Mouse (Mus musculus): ENCODE results near the gene Atp6v1g3. TPM values are rescaled to one million over a fixed set of nuclear protein-coding genes. Genes with fewer than 3 reads are reported as not detected.

The Atp6v1g3 gene
- total and polyA plus RNA-seq, 3 experiments, result not detected

DNA sequence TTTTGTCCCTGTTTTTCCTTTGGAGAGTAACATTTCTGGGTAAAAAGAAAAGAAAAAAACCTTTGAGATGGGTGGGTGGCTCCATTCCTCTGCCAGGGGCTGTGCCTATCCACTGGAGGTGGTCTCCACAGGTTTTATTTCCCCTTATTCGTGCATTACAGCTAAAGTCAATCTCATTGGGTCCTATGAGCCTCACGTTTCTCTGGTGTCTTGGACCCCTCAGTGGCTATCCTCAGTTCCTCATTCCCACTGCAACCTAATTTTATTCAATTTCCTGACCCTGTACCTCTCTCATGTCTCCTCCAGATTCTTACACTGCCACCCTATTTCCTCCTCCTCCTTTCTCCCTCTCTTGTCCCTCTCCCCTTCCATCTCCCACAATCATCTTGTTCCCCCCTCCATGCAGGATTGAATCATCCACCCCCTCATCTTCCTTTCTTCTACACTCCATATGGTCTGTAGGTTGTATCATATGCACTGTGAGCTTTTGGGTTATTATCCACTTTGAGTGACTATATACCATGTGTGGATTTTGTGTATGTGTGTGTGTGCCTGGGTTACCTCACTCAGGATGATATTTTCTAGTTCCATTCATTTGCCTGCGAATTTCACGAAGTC is 17.3 kb upstream of the Atp6v1g3 start:
- no peaks in the 10 kb centered on the region for H3K36me3 ChIP-seq (ENCODE audit: control insufficient read depth, insufficient read depth, low read length)
- 88% methylated on average over 4 of the region's 4 CpGs for WGBS
- intact Hi-C loops (cut with DNase I), result no loop called here

DNA sequence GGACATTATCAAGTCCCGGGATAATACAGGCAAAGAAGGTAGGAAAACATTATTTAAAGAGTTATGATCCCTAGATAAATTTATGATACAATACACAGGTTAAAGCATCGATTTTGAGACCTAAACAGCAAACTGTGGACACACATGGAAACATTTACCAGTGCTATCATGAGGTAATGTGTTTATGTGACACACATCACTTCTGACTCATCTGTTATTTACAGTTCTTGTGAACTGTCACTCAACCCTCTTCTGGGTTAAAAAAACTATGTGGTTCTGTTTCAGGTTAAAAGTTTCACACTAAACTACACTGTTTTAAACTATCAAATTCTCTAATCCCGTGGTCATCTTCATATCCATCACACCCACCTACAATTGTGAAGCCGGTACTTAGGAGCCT is 14.8 kb upstream of the Atp6v1g3 start:
- Histone ChIP-seq H3K36me3 (ENCODE audit: control insufficient read depth, insufficient read depth, low read length) (no peaks in the 10 kb centered on the region), H3K27me3 (ENCODE audit: control insufficient read depth, insufficient read depth, low read length) (no peaks in the 10 kb centered on the region), H3K27ac (no peak overlapping the region), H3K79me2 (replicated peaks; ENCODE audit: control insufficient read depth, insufficient read depth, low read length) (no peaks in the 10 kb centered on the region), H3K4me3 (no peak overlapping the region), H3K9ac (ENCODE audit: low read depth, low read length) (no peak overlapping the region), H3K4me1 (ENCODE audit: control insufficient read depth, insufficient read depth, low read length) (no peaks in the 10 kb centered on the region)
- intact Hi-C loops (cut with DNase I), result no loop called here
- 65% methylated on average over 4 of the region's 4 CpGs for WGBS
- no peak for DNase-seq
- TF ChIP-seq CTCF (IDR thresholded peaks at IDR 0.05) (no peak), EP300 (IDR thresholded peaks at IDR 0.05; ENCODE audit: insufficient read depth, low read depth, low read length) (no peak), POLR2A (IDR thresholded peaks at IDR 0.05; ENCODE audit: insufficient read depth, low read depth, low read length) (no peak)

More for the DNA sequence above, 17.3 kb upstream of the Atp6v1g3 start:
- Histone ChIP-seq H3K4me1 (ENCODE audit: control insufficient read depth, insufficient read depth, low read length) (no peaks in the 10 kb centered on the region), H3K4me3 (no peak overlapping the region), H3K27ac (no peak overlapping the region), H3K27me3 (ENCODE audit: control insufficient read depth, insufficient read depth, low read length) (no peaks in the 10 kb centered on the region), H3K79me2 (replicated peaks; ENCODE audit: control insufficient read depth, insufficient read depth, low read length) (no peaks in the 10 kb centered on the region), H3K9ac (ENCODE audit: low read depth, low read length) (no peak overlapping the region)
- DNase-seq, result no peak
- TF ChIP-seq CTCF (IDR thresholded peaks at IDR 0.05), result no peak
- no peak for TF ChIP-seq EP300 (IDR thresholded peaks at IDR 0.05; ENCODE audit: insufficient read depth, low read depth, low read length)
- TF ChIP-seq POLR2A (IDR thresholded peaks at IDR 0.05; ENCODE audit: insufficient read depth, low read depth, low read length), result no peak

DNA sequence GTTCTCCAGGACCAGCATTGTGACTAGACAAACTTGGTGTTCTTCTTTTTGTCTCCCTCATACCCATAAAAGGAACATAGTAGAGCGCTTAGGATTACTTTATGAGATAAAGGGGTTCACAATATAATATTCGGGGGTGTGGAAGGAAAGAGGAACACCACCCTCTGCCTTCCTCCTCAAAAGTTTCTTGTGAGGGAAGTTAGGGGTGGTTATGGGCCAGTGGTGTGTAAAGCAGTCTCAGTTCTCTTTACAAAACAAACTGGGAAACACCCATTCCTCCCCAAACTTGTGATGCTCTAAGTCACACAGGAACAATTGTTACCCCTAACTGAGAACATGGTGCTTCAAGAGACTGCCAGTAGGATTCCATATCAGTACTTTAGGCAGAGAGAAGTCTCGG is 12.0 kb upstream of the Atp6v1g3 start:
- WGBS, result 69% methylated on average over 3 of the region's 3 CpGs
- H3K4me3 ChIP-seq, result no peak overlapping the region
- DNase-seq, result no peak
- H3K4me1 ChIP-seq (ENCODE audit: control insufficient read depth, insufficient read depth, low read length), result no peaks in the 10 kb centered on the region
- H3K27ac ChIP-seq, result no peak overlapping the region
- H3K9ac ChIP-seq (ENCODE audit: low read depth, low read length), result no peak overlapping the region
- H3K27me3 ChIP-seq (ENCODE audit: control insufficient read depth, insufficient read depth, low read length), result no peaks in the 10 kb centered on the region
- intact Hi-C loops (cut with DNase I), result no loop called here
- H3K36me3 ChIP-seq (ENCODE audit: control insufficient read depth, insufficient read depth, low read length), result no peaks in the 10 kb centered on the region
- TF ChIP-seq CTCF (IDR thresholded peaks at IDR 0.05), result no peak
- TF ChIP-seq POLR2A (IDR thresholded peaks at IDR 0.05; ENCODE audit: insufficient read depth, low read depth, low read length), result no peak
- TF ChIP-seq EP300 (IDR thresholded peaks at IDR 0.05; ENCODE audit: insufficient read depth, low read depth, low read length), result no peak
- H3K79me2 ChIP-seq (replicated peaks; ENCODE audit: control insufficient read depth, insufficient read depth, low read length), result no peaks in the 10 kb centered on the region

- no peak overlapping the region for H3K4me3 ChIP-seq
- DNase-seq, result no peak
- TF ChIP-seq POLR2A (IDR thresholded peaks at IDR 0.05; ENCODE audit: insufficient read depth, low read depth, low read length), result no peak
- TF ChIP-seq CTCF (IDR thresholded peaks at IDR 0.05), result no peak
- TF ChIP-seq EP300 (IDR thresholded peaks at IDR 0.05; ENCODE audit: insufficient read depth, low read depth, low read length), result no peak
- H3K4me1 ChIP-seq (ENCODE audit: control insufficient read depth, insufficient read depth, low read length), result no peaks in the 10 kb centered on the region
- H3K27me3 ChIP-seq (ENCODE audit: control insufficient read depth, insufficient read depth, low read length), result no peaks in the 10 kb centered on the region
- H3K36me3 ChIP-seq (ENCODE audit: control insufficient read depth, insufficient read depth, low read length), result no peaks in the 10 kb centered on the region
- no peaks in the 10 kb centered on the region for H3K79me2 ChIP-seq (replicated peaks; ENCODE audit: control insufficient read depth, insufficient read depth, low read length)
- H3K27ac ChIP-seq, result no peak overlapping the region
- no peak overlapping the region for H3K9ac ChIP-seq (ENCODE audit: low read depth, low read length)
- intact Hi-C loops (cut with DNase I), result no loop called here
Observed at GRCm38 (mm10) chr1:138262408-138262807, 11.1 kb upstream of the Atp6v1g3 start.

DNA sequence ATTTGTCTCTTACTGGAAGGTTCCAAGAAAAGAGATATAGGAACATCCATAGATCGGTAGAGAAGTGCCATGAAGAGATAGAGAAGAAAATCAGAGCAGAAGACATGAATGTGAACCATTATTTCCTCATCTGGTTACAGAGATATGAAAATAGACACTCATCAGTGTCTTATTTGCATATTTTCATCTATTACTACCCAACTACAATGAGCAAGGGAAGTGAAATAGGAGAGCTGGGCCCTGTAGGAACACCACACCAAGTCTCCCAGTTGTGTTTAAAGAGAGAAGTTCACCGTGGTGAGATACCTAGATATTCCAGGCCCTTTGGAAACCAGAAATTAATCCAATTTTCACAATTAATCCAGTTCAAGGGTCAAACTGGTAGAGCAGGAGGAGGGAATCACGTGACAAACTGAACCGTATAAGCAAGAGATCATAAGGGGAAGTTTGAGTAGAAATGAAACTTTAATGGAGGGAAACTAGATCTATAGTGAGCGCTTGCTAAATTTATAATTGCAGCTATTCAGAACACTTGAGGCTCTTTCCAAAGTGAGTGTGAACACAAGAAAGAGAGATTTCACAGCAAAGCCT is 6.0 kb upstream of the Atp6v1g3 start:
- H3K36me3 ChIP-seq (ENCODE audit: control insufficient read depth, insufficient read depth, low read length), result no peaks in the 10 kb centered on the region
- H3K9ac ChIP-seq (ENCODE audit: low read depth, low read length), result no peak overlapping the region
- intact Hi-C loops (cut with DNase I), result no loop called here
- no peaks in the 10 kb centered on the region for H3K79me2 ChIP-seq (replicated peaks; ENCODE audit: control insufficient read depth, insufficient read depth, low read length)
- no peak for DNase-seq
- H3K27me3 ChIP-seq (ENCODE audit: control insufficient read depth, insufficient read depth, low read length), result no peaks in the 10 kb centered on the region
- no peak overlapping the region for H3K27ac ChIP-seq
- WGBS, result 84% methylated on average over 5 of the region's 5 CpGs
- no peak overlapping the region for H3K4me3 ChIP-seq
- no peaks in the 10 kb centered on the region for H3K4me1 ChIP-seq (ENCODE audit: control insufficient read depth, insufficient read depth, low read length)
- no peak for TF ChIP-seq EP300 (IDR thresholded peaks at IDR 0.05; ENCODE audit: insufficient read depth, low read depth, low read length)

DNA sequence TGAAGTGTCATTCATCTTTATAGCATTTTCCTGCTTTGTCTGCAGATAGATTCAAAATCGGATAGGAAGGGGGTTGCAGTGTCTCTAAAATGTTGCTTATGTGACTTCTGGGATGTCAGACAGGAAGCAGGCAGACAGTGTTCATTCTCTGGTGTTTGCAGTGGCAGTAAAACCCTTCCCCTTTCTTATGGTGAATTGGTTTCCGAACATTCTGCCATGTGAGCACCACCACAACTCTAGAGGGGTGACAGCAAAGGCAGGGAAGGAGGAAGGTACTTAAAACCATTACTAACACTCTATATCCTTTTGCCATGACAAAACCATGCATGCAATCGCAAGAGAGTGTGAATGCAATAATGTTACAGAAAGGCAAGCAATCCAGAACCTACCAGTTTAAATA is 1.4 kb downstream of the Atp6v1g3 start:
- WGBS, result 66% methylated on average over 3 of the region's 3 CpGs

More for the DNA sequence above, 1.4 kb downstream of the Atp6v1g3 start:
- no peak for DNase-seq
- no peaks in the 10 kb centered on the region for H3K79me2 ChIP-seq (replicated peaks; ENCODE audit: control insufficient read depth, insufficient read depth, low read length)
- H3K4me1 ChIP-seq (ENCODE audit: control insufficient read depth, insufficient read depth, low read length), result no peaks in the 10 kb centered on the region
- H3K4me3 ChIP-seq, result no peak overlapping the region
- TF ChIP-seq EP300 (IDR thresholded peaks at IDR 0.05; ENCODE audit: insufficient read depth, low read depth, low read length) (no peak), POLR2A (IDR thresholded peaks at IDR 0.05; ENCODE audit: insufficient read depth, low read depth, low read length) (no peak), CTCF (IDR thresholded peaks at IDR 0.05) (no peak)
- H3K27ac ChIP-seq, result no peak overlapping the region
- no peaks in the 10 kb centered on the region; the same call in 1 of the 2 replicates for H3K27me3 ChIP-seq (ENCODE audit: control insufficient read depth, insufficient read depth, low read length)
- no peak overlapping the region for H3K9ac ChIP-seq (ENCODE audit: low read depth, low read length)
- no peaks in the 10 kb centered on the region for H3K36me3 ChIP-seq (ENCODE audit: control insufficient read depth, insufficient read depth, low read length)
- intact Hi-C loops (cut with DNase I), result no loop called here
